Mouse (Mus musculus) heart, embryonic 13.5 days (tissue): ENCODE measurements around the gene Eml2. TPM values are rescaled to one million over a fixed set of nuclear protein-coding genes. Genes with fewer than 3 reads are reported as not detected.

ENCODE experiments used
- ATAC-seq: fragments of 200-750 bp; cut with Nextera tagmentation; 2 replicates; pipeline ENCODE4 v1.8.0; 2017; ENCODE audit warnings: moderate TSS enrichment; ENCODE audit not compliant: insufficient number of reproducible peaks, low FRiP score, low TSS enrichment; ENCODE audit errors: extremely low read depth
- H3K27ac ChIP-seq: fragments of 300-500 bp; sonication (generic); replicated peaks from 2 replicates; pipeline ENCODE4 v1.5.1; 2015; ENCODE audit warnings: moderate library complexity, mild to moderate bottlenecking, inconsistent platforms
- H3K27me3 ChIP-seq: fragments of 300-500 bp; sonication (generic); replicated peaks from 2 replicates; pipeline ENCODE4 v1.6.1; 2015; ENCODE audit warnings: mild to moderate bottlenecking, inconsistent platforms
- H3K36me3 ChIP-seq: fragments of 300-500 bp; sonication (generic); 2 replicates; pipeline ENCODE4 v1.6.1; 2015; ENCODE audit warnings: mild to moderate bottlenecking, inconsistent platforms
- H3K4me1 ChIP-seq: fragments of 300-500 bp; sonication (generic); 2 replicates; pipeline ENCODE4 v1.6.1; 2015; ENCODE audit warnings: inconsistent platforms
- H3K4me2 ChIP-seq: fragments of 300-500 bp; sonication (generic); 2 replicates; pipeline ENCODE4 v1.6.1; 2015; ENCODE audit warnings: inconsistent platforms, mild to moderate bottlenecking, moderate library complexity
- H3K4me3 ChIP-seq: fragments of 300-500 bp; sonication (generic); 2 replicates; pipeline ENCODE4 v1.5.1; 2015; ENCODE audit warnings: moderate library complexity, mild to moderate bottlenecking, inconsistent platforms
- H3K9ac ChIP-seq: fragments of 300-500 bp; sonication (generic); 2 replicates; pipeline ENCODE4 v1.6.1; 2015; ENCODE audit warnings: inconsistent platforms, mild to moderate bottlenecking, moderate library complexity
- H3K9me3 ChIP-seq: fragments of 300-500 bp; sonication (generic); 2 replicates; pipeline ENCODE4 v1.6.1; 2016; ENCODE audit warnings: inconsistent platforms
- WGBS: fragments of 180-500 bp; shearing (Covaris S2); methylation state at CpG from one replicate; pipeline ENCODE4 v1.1.7; 2015; ENCODE audit warnings: mixed read lengths; 5-methylcytosine and 5-hydroxymethylcytosine counted together
- polyA plus RNA-seq: library from polyadenylated mRNA; unstranded; fragments of >200 nt; fragmentation: Nextera tagmentation; extraction: Ambion mirVana; gene quantifications from 2 replicates; pipeline ENCODE4 v1.2.1, GENCODE M21; 2015

The Eml2 gene
- polyA plus RNA-seq, 1 experiment from 2014 or later: 15.8 TPM

GRCm38 (mm10) chr7:19234652-19235051 lies 58.4 kb downstream of the Eml2 start:
- Histone ChIP-seq H3K27me3 (no peaks in the 10 kb centered on the region), H3K27ac (no peak overlapping the region), H3K4me3 (no peak overlapping the region), H3K4me1 (peaks cover 69% of the 10 kb centered on the region), H3K36me3 (peaks cover 24% of the 10 kb centered on the region), H3K4me2 (no peak overlapping the region), H3K9me3 (no peaks in the 10 kb centered on the region), H3K9ac (0 out of 2 replicates have a peak overlapping the region, but pooled peaks have one; percentile 16)
- WGBS: 82% methylated on average over 5 of the region's 5 CpGs
- no peak for ATAC-seq

GRCm38 (mm10) chr7:19235092-19235671 lies 59.0 kb downstream of the Eml2 start:
- peaks cover 24% of the 10 kb centered on the region for H3K36me3 ChIP-seq
- WGBS: 80% methylated on average over 2 of the region's 2 CpGs
- H3K4me1 ChIP-seq: peaks cover 68% of the 10 kb centered on the region
- H3K27ac ChIP-seq: peak overlapping the region; percentile 76
- H3K9ac ChIP-seq: peak overlapping the region; percentile 65; the same call in 1 of the 2 replicates
- H3K27me3 ChIP-seq: no peaks in the 10 kb centered on the region
- H3K4me2 ChIP-seq: no peak overlapping the region
- no peak overlapping the region for H3K4me3 ChIP-seq
- no peak for ATAC-seq
- no peaks in the 10 kb centered on the region for H3K9me3 ChIP-seq

DNA sequence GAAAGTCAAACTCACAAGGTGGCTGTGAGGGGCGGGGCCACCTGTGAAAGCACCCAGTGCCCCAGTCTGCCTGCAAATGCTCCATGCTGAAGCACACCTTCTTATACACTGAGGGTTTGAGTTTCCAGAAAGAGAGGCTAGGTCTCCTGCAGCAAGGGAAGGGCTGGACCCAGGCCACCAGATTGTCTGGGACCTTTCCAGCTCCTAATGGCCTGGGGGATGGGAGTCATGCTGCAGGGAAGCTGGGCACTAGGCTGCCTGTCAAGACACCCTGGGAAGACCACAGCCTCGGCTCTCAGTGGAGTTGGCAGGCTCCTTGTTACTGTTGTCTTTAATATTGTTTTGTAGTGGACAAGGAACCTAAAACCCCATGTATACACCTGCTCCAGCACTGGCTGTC lies 60.2 kb downstream of the Eml2 start:
- H3K4me3 ChIP-seq: no peak overlapping the region; the same call in 1 of the 2 replicates
- no peak for ATAC-seq
- peak overlapping the region; percentile 65 for H3K9ac ChIP-seq
- H3K4me1 ChIP-seq: peaks cover 68% of the 10 kb centered on the region
- no peaks in the 10 kb centered on the region for H3K27me3 ChIP-seq
- WGBS: 62% methylated on average over 2 of the region's 2 CpGs
- H3K27ac ChIP-seq: peak overlapping the region; percentile 76
- peak overlapping the region; percentile 18; the same call in 1 of the 2 replicates for H3K4me2 ChIP-seq
- no peaks in the 10 kb centered on the region for H3K9me3 ChIP-seq
- peaks cover 24% of the 10 kb centered on the region for H3K36me3 ChIP-seq

DNA sequence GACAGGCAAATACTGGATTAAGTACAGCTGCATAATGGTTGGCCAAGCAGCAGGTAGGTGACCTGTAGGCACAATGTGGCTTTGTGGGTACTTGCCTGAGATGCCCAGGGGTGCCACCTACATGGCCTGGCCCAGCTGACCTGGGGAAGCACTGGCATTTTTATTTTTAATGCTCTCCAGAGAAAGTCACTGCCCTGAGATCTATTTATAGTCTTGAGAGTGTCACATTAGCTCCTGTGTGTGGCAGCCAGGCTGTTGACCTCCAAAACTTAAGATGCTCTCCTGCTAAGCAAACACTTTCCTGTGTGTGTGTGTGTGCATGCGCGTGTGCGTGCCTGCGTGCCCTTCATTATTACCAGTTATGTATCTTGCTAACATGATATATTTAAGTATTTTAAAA lies 62.1 kb downstream of the Eml2 start:
- 60% methylated on average over 4 of the region's 4 CpGs for WGBS
- H3K4me1 ChIP-seq: peaks cover 59% of the 10 kb centered on the region
- H3K27ac ChIP-seq: peak overlapping the region; percentile 88
- no peaks in the 10 kb centered on the region for H3K27me3 ChIP-seq
- H3K9ac ChIP-seq: peak overlapping the region; percentile 65
- H3K4me2 ChIP-seq: peak overlapping the region; percentile 44
- ATAC-seq: no peak
- H3K9me3 ChIP-seq: no peaks in the 10 kb centered on the region
- no peak overlapping the region for H3K4me3 ChIP-seq
- H3K36me3 ChIP-seq: peaks cover 15% of the 10 kb centered on the region

DNA sequence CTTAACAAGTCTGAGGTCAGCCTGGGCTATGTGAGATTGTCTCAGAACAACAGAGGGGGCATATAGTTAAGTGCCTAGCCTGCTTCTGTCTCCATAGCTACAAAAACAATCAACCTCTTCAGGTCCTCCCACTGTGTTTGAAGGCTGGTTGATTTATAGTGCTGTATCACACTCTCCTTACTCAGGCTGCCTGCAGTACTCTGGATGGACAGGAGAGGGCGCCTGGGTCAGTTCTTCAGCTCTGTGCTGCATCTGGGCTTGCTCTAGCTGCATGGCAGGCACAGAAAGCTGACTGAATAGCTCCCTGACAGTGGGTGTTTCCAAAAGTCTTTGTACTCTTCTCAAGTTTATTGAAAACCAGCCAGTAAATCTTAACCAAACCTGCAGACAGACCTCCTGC lies 63.2 kb downstream of the Eml2 start:
- Histone ChIP-seq H3K4me2 (no peak overlapping the region), H3K4me3 (no peak overlapping the region), H3K27me3 (no peaks in the 10 kb centered on the region), H3K4me1 (peaks cover 68% of the 10 kb centered on the region), H3K36me3 (peaks cover 9% of the 10 kb centered on the region; the same call in 1 of the 2 replicates), H3K27ac (peak overlapping the region; percentile 88), H3K9me3 (no peaks in the 10 kb centered on the region), H3K9ac (peak overlapping the region; percentile 65)
- 0 out of 2 replicates have a peak, but pooled peaks have one; percentile 64 for ATAC-seq
- WGBS: 0% methylated on average over 1 of the region's 1 CpGs

GRCm38 (mm10) chr7:19239986-19240385 lies 63.8 kb downstream of the Eml2 start:
- no peak for ATAC-seq
- Histone ChIP-seq H3K4me1 (peaks cover 63% of the 10 kb centered on the region), H3K9me3 (no peaks in the 10 kb centered on the region), H3K4me2 (no peak overlapping the region), H3K27me3 (no peaks in the 10 kb centered on the region), H3K4me3 (no peak overlapping the region), H3K36me3 (peaks cover 13% of the 10 kb centered on the region), H3K9ac (peak overlapping the region; percentile 65), H3K27ac (peak overlapping the region; percentile 88; the same call in 1 of the 2 replicates)
- WGBS: 27% methylated on average over 4 of the region's 4 CpGs

GRCm38 (mm10) chr7:19240905-19241463 lies 64.8 kb downstream of the Eml2 start:
- Histone ChIP-seq H3K36me3 (peaks cover 23% of the 10 kb centered on the region), H3K27me3 (no peaks in the 10 kb centered on the region), H3K9me3 (no peaks in the 10 kb centered on the region), H3K4me2 (no peak overlapping the region), H3K27ac (no peak overlapping the region), H3K4me3 (no peak overlapping the region), H3K9ac (no peak overlapping the region), H3K4me1 (peaks cover 53% of the 10 kb centered on the region)
- no peak for ATAC-seq
- 86% methylated on average over 8 of the region's 8 CpGs for WGBS

DNA sequence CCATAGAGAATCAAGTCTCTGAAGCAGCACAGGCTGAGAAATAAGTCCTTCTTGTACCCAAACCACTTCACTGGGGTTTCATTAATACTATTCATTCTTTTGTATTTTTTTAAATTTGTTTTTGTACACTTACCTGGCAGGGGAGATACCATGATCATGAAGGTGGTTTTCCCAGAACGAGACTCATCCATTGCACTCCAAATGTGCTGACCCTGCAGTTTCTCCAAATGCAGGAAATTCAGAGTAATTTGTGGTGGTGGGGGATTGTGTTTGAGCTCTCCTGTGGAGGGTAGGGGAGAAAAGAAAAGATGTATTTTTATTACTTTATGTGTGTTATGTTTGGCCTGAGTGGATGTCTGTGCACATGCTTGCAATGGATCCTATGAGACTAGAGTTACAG lies 65.8 kb downstream of the Eml2 start:
- no peak for ATAC-seq
- Histone ChIP-seq H3K4me2 (no peak overlapping the region), H3K9me3 (no peaks in the 10 kb centered on the region), H3K4me1 (peaks cover 43% of the 10 kb centered on the region), H3K27ac (no peak overlapping the region), H3K36me3 (peaks cover 32% of the 10 kb centered on the region), H3K9ac (no peak overlapping the region), H3K27me3 (no peaks in the 10 kb centered on the region), H3K4me3 (no peak overlapping the region)
- WGBS: 83% methylated on average over 1 of the region's 1 CpGs

DNA sequence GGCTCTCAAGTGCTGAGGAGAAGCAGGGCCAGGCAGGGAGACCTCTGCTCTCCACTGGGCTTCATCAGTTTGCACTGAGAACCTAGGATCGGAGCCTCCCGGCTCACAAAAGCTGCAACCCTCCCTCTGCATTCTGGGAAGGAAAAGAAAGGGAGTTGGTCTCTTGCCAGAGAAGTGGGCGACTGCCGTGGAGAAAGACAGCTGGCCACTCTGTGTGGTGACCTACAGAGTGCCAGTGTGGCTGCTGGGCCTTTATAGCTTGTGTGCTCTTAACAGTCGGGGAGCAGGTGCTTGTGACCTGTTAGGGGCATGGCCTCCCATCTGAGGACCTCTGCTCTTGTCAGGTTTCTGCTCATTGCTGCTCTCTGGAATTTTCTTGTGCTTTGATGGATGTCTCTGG lies 67.6 kb downstream of the Eml2 start:
- 63% methylated on average over 5 of the region's 5 CpGs for WGBS
- no peak overlapping the region for H3K4me3 ChIP-seq
- no peak overlapping the region for H3K27ac ChIP-seq
- no peak overlapping the region for H3K4me2 ChIP-seq
- H3K27me3 ChIP-seq: no peaks in the 10 kb centered on the region
- ATAC-seq: no peak
- 0 out of 2 replicates have a peak overlapping the region, but pooled peaks have one; percentile 37 for H3K9ac ChIP-seq
- H3K4me1 ChIP-seq: peaks cover 26% of the 10 kb centered on the region
- H3K9me3 ChIP-seq: no peaks in the 10 kb centered on the region
- peaks cover 41% of the 10 kb centered on the region for H3K36me3 ChIP-seq

GRCm38 (mm10) chr7:19245083-19245482 lies 68.9 kb downstream of the Eml2 start:
- Histone ChIP-seq H3K4me2 (no peak overlapping the region), H3K27ac (no peak overlapping the region), H3K27me3 (no peaks in the 10 kb centered on the region), H3K9me3 (no peaks in the 10 kb centered on the region), H3K36me3 (peaks cover 41% of the 10 kb centered on the region), H3K9ac (no peak overlapping the region), H3K4me1 (0 out of 2 replicates have a peak, but pooled peaks cover 13% of the 10 kb centered on the region), H3K4me3 (no peak overlapping the region)
- WGBS: 72% methylated on average over 3 of the region's 3 CpGs
- ATAC-seq: no peak

GRCm38 (mm10) chr7:19246855-19247254 lies 70.6 kb downstream of the Eml2 start:
- Histone ChIP-seq H3K4me2 (no peak overlapping the region), H3K36me3 (peaks cover 36% of the 10 kb centered on the region), H3K9me3 (no peaks in the 10 kb centered on the region), H3K4me1 (0 out of 2 replicates have a peak, but pooled peaks cover 9% of the 10 kb centered on the region), H3K27ac (no peak overlapping the region), H3K4me3 (no peak overlapping the region), H3K27me3 (no peaks in the 10 kb centered on the region), H3K9ac (no peak overlapping the region)
- WGBS: 93% methylated on average over 1 of the region's 1 CpGs
- ATAC-seq: no peak

GRCm38 (mm10) chr7:19247511-19247910 lies 71.3 kb downstream of the Eml2 start:
- Histone ChIP-seq H3K27me3 (no peaks in the 10 kb centered on the region), H3K27ac (no peak overlapping the region)
- WGBS: 93% methylated on average over 2 of the region's 2 CpGs

More at GRCm38 (mm10) chr7:19247511-19247910, 71.3 kb downstream of the Eml2 start:
- Histone ChIP-seq H3K4me2 (no peak overlapping the region), H3K4me3 (no peak overlapping the region), H3K9ac (no peak overlapping the region), H3K4me1 (0 out of 2 replicates have a peak, but pooled peaks cover 9% of the 10 kb centered on the region), H3K9me3 (no peaks in the 10 kb centered on the region), H3K36me3 (peaks cover 33% of the 10 kb centered on the region)
- ATAC-seq: no peak
